Mouse (Mus musculus) liver, embryonic 11.5 days (tissue): Measurements from ENCODE around the gene Gm8369. TPM values are rescaled to one million over a fixed set of nuclear protein-coding genes. Genes with fewer than 3 reads are reported as not detected.
"Not testable (repeated sequence)": the region's sequence is repeated elsewhere in the genome, so short reads cannot be mapped to it uniquely, and the experiment has no call there.

Experiments used
- ATAC-seq: fragments of 200-750 bp; cut with Nextera tagmentation; replicated peaks from 2 replicates; pipeline ENCODE4 v1.8.0; 2017; ENCODE audit warnings: moderate number of reproducible peaks, mild to moderate bottlenecking, moderate TSS enrichment, moderate library complexity; ENCODE audit not compliant: low FRiP score
- DNase-seq: peaks from one replicate; pipeline ENCODE4 v3.0.0-alpha.2; 2017; ENCODE audit warnings: low spot score
- H3K27ac ChIP-seq: fragments of 300-500 bp; sonication (generic); 2 replicates; pipeline ENCODE4 v1.5.1; 2014; ENCODE audit warnings: mild to moderate bottlenecking, low read depth, low read length, control low read depth
- H3K27me3 ChIP-seq: fragments of 300-500 bp; sonication (generic); replicated peaks from 2 replicates; pipeline ENCODE4 v1.6.1; 2014; ENCODE audit warnings: low read length, mixed read lengths; ENCODE audit not compliant: control insufficient read depth, insufficient read depth
- H3K36me3 ChIP-seq: fragments of 300-500 bp; sonication (generic); 2 replicates; pipeline ENCODE4 v1.6.1; 2014; ENCODE audit warnings: mild to moderate bottlenecking, low read length, moderate library complexity, mixed read lengths; ENCODE audit not compliant: control insufficient read depth, insufficient read depth
- H3K4me1 ChIP-seq: fragments of 300-500 bp; sonication (generic); replicated peaks from 2 replicates; pipeline ENCODE4 v1.6.1; 2014; ENCODE audit warnings: low read length, mixed read lengths; ENCODE audit not compliant: control insufficient read depth, insufficient read depth
- H3K4me2 ChIP-seq: fragments of 300-500 bp; sonication (generic); 2 replicates; pipeline ENCODE4 v1.6.1; 2014; ENCODE audit warnings: mild to moderate bottlenecking, control low read depth, moderate library complexity
- H3K4me3 ChIP-seq: fragments of 300-500 bp; sonication (generic); 2 replicates; pipeline ENCODE4 v1.5.1; 2014; ENCODE audit warnings: low read depth, low read length, control low read depth
- H3K9ac ChIP-seq: fragments of 300-500 bp; sonication (generic); 2 replicates; pipeline ENCODE4 v1.6.1; 2014; ENCODE audit warnings: low read depth, low read length, control low read depth
- H3K9me3 ChIP-seq: fragments of 300-500 bp; sonication (generic); 2 replicates; pipeline ENCODE4 v1.6.1; 2016; ENCODE audit warnings: low read length, inconsistent platforms, mixed read lengths; ENCODE audit not compliant: control insufficient read depth
- WGBS: fragments of 180-500 bp; shearing (Covaris S2); extraction: QIAGEN DNeasy Blood & Tissue Kit; methylation state at CpG from one replicate; pipeline ENCODE4 v1.1.7; 2014; 5-methylcytosine and 5-hydroxymethylcytosine counted together
- polyA plus RNA-seq: library from polyadenylated mRNA; unstranded; fragments of >200 nt; fragmentation: Nextera tagmentation; extraction: Ambion mirVana; gene quantifications from 2 replicates; pipeline ENCODE4 v1.2.1, GENCODE M21; 2014

Gene Gm8369
- polyA plus RNA-seq, 1 experiment from 2014 or later, result not detected

DNA sequence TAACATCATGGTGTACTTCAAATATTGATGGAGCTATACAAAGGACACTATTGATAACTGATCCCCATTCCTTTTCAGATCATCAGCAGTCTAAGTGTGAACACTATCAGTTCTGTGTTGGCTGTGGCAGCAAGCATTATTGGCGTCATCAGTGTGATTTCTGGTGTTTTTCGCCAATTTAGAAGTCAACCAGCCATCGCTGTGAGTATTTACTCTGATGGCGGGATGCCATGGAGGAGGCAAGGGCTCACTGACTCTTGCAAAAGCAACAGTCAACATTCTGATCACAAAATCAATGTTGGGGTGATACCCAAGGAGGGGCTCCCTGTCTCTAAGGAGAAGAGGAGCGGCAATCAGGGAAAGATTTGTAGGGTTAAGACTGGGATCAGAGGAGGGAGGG is 69.0 kb downstream of the Gm8369 start:
- Histone ChIP-seq H3K4me2 (no peak overlapping the region), H3K9me3 (no peaks in the 10 kb centered on the region), H3K4me1 (no peaks in the 10 kb centered on the region), H3K27ac (no peak overlapping the region), H3K36me3 (no peaks in the 10 kb centered on the region), H3K4me3 (no peak overlapping the region), H3K27me3 (no peaks in the 10 kb centered on the region), H3K9ac (no peak overlapping the region)
- 80% methylated on average over 5 of the region's 5 CpGs for WGBS
- DNase-seq (no peak), ATAC-seq (no peak)

GRCm38 (mm10) chr19:11559560-11559959 is 73.8 kb downstream of the Gm8369 start:
- not testable (repeated sequence) for ATAC-seq, H3K9me3 ChIP-seq

More at GRCm38 (mm10) chr19:11559560-11559959, 73.8 kb downstream of the Gm8369 start:
- not testable (repeated sequence) for H3K27me3 ChIP-seq, H3K4me1 ChIP-seq, H3K27ac ChIP-seq, H3K4me3 ChIP-seq, H3K9ac ChIP-seq, DNase-seq, H3K4me2 ChIP-seq, H3K36me3 ChIP-seq

Other genes with a start within 250 kb of the Gm8369 start
- 0.12 TPM in 1 of 2 replicates, not detected in the other for gene Ms4a1, start 219.7 kb upstream of the Gm8369 start, polyA plus RNA-seq
- not detected in 2 replicates for gene Ms4a5, start 202.1 kb upstream of the Gm8369 start, polyA plus RNA-seq
- gene Ms4a14, start 171.5 kb upstream of the Gm8369 start, polyA plus RNA-seq, result not detected in 2 replicates
- 1.1 and 1.3 TPM in 2 replicates for gene Ms4a7, start 149.8 kb upstream of the Gm8369 start, polyA plus RNA-seq
- gene Ms4a4a, start 110.4 kb upstream of the Gm8369 start, polyA plus RNA-seq, result 1.3 and 2.2 TPM in 2 replicates
- gene Ms4a4c, start 81.2 kb upstream of the Gm8369 start, polyA plus RNA-seq, result 0.56 TPM in 1 of 2 replicates, not detected in the other
- gene Ms4a4b, start 42.4 kb upstream of the Gm8369 start, polyA plus RNA-seq, result not detected in 2 replicates
- gene Ms4a6c, start 16.6 kb upstream of the Gm8369 start, polyA plus RNA-seq, result 2.6 and 3.2 TPM in 2 replicates
- gene Ms4a6b, start 30.6 kb downstream of the Gm8369 start, polyA plus RNA-seq, result 2.3 and 2.4 TPM in 2 replicates
- gene Ms4a4d, start 50.9 kb downstream of the Gm8369 start, polyA plus RNA-seq, result 0.29 and 0.31 TPM in 2 replicates
- 3.8 and 5.1 TPM in 2 replicates for gene Ms4a6d, start 118.9 kb downstream of the Gm8369 start, polyA plus RNA-seq
- gene Ms4a2, start 137.8 kb downstream of the Gm8369 start, polyA plus RNA-seq, result 0.19 TPM in 2 replicates
- gene Ms4a3, start 154.9 kb downstream of the Gm8369 start, polyA plus RNA-seq, result 7.5 and 9.7 TPM in 2 replicates
- gene Oosp2, start 174.6 kb downstream of the Gm8369 start, polyA plus RNA-seq, result not detected in 2 replicates
- not detected in 2 replicates for gene Oosp1, start 205.2 kb downstream of the Gm8369 start, polyA plus RNA-seq
- not detected in 2 replicates for gene Oosp3, start 211.1 kb downstream of the Gm8369 start, polyA plus RNA-seq